Mouse (Mus musculus) forebrain, embryonic 13.5 days (tissue): Measurements from ENCODE around the gene Arap2. TPM values are rescaled to one million over a fixed set of nuclear protein-coding genes. Genes with fewer than 3 reads are reported as not detected.
A peak's percentile ranks its signal among the peaks of the same experiment; 100 is the strongest.

Source experiments
- ATAC-seq: fragments of 200-750 bp; cut with Nextera tagmentation; 2 replicates; pipeline ENCODE4 v1.8.0; 2017
- H3K27ac ChIP-seq: fragments of 300-500 bp; sonication (generic); 2 replicates; pipeline ENCODE4 v1.5.1; 2015; ENCODE audit warnings: inconsistent platforms, mild to moderate bottlenecking, moderate library complexity
- H3K27me3 ChIP-seq: fragments of 300-500 bp; sonication (generic); 2 replicates; pipeline ENCODE4 v1.6.1; 2015; ENCODE audit warnings: mild to moderate bottlenecking, inconsistent platforms
- H3K36me3 ChIP-seq: fragments of 300-500 bp; sonication (generic); 2 replicates; pipeline ENCODE4 v1.6.1; 2015; ENCODE audit warnings: mild to moderate bottlenecking, inconsistent platforms; ENCODE audit not compliant: poor library complexity, severe bottlenecking
- H3K4me1 ChIP-seq: fragments of 300-500 bp; sonication (generic); 2 replicates; pipeline ENCODE4 v1.6.1; 2015; ENCODE audit warnings: inconsistent platforms
- H3K4me2 ChIP-seq: fragments of 300-500 bp; sonication (generic); 2 replicates; pipeline ENCODE4 v1.6.1; 2015; ENCODE audit warnings: inconsistent platforms, mild to moderate bottlenecking, moderate library complexity
- H3K4me3 ChIP-seq: fragments of 300-500 bp; sonication (generic); 2 replicates; pipeline ENCODE4 v1.5.1; 2015; ENCODE audit warnings: mild to moderate bottlenecking, inconsistent platforms
- H3K9ac ChIP-seq: fragments of 300-500 bp; sonication (generic); 2 replicates; pipeline ENCODE4 v1.6.1; 2015; ENCODE audit warnings: mild to moderate bottlenecking, inconsistent platforms
- H3K9me3 ChIP-seq: fragments of 300-500 bp; sonication (generic); replicated peaks from 2 replicates; pipeline ENCODE4 v1.6.1; 2016; ENCODE audit warnings: inconsistent platforms
- WGBS: fragments of 180-500 bp; shearing (Covaris S2); methylation state at CpG from one replicate; pipeline ENCODE4 v1.1.7; 2015; 5-methylcytosine and 5-hydroxymethylcytosine counted together
- polyA plus RNA-seq: library from polyadenylated mRNA; unstranded; fragments of >200 nt; fragmentation: Nextera tagmentation; extraction: Ambion mirVana; gene quantifications from 2 replicates; pipeline ENCODE4 v1.2.1, GENCODE M21; 2015

Arap2 gene
- polyA plus RNA-seq, 1 experiment from 2014 or later: 1.7 TPM

GRCm38 (mm10) chr5:62665329-62665728 is 100.6 kb downstream of the Arap2 start:
- ATAC-seq: no peak
- no peaks in the 10 kb centered on the region for H3K27me3 ChIP-seq
- H3K9ac ChIP-seq: no peak overlapping the region
- no peaks in the 10 kb centered on the region for H3K4me1 ChIP-seq
- H3K27ac ChIP-seq: no peak overlapping the region
- no peak overlapping the region for H3K4me3 ChIP-seq
- no peak overlapping the region for H3K4me2 ChIP-seq
- H3K36me3 ChIP-seq: no peaks in the 10 kb centered on the region
- H3K9me3 ChIP-seq: no peaks in the 10 kb centered on the region

- Histone ChIP-seq H3K4me2 (no peak overlapping the region), H3K36me3 (no peaks in the 10 kb centered on the region), H3K4me1 (no peaks in the 10 kb centered on the region), H3K27ac (no peak overlapping the region), H3K9me3 (no peaks in the 10 kb centered on the region), H3K9ac (no peak overlapping the region), H3K27me3 (no peaks in the 10 kb centered on the region), H3K4me3 (no peak overlapping the region)
- 81% methylated on average over 4 of the region's 4 CpGs for WGBS
- no peak for ATAC-seq
Measured at GRCm38 (mm10) chr5:62664847-62665246, 101.1 kb downstream of the Arap2 start.

- H3K36me3 ChIP-seq: no peaks in the 10 kb centered on the region
- no peak overlapping the region for H3K4me3 ChIP-seq
- 77% methylated on average over 1 of the region's 1 CpGs for WGBS
- H3K27me3 ChIP-seq: no peaks in the 10 kb centered on the region
- no peaks in the 10 kb centered on the region for H3K9me3 ChIP-seq
- peak; percentile 57; the same call in 1 of the 2 replicates for ATAC-seq
- H3K4me1 ChIP-seq: no peaks in the 10 kb centered on the region
- no peak overlapping the region for H3K4me2 ChIP-seq
- no peak overlapping the region for H3K27ac ChIP-seq
- H3K9ac ChIP-seq: no peak overlapping the region
Measured at GRCm38 (mm10) chr5:62663206-62663605, 102.8 kb downstream of the Arap2 start.

- ATAC-seq: no peak
Measured at GRCm38 (mm10) chr5:62653924-62654323, 112.0 kb downstream of the Arap2 start.

GRCm38 (mm10) chr5:62642330-62642729 is 123.6 kb downstream of the Arap2 start:
- no peak overlapping the region for H3K4me2 ChIP-seq
- no peaks in the 10 kb centered on the region for H3K9me3 ChIP-seq
- no peak overlapping the region for H3K9ac ChIP-seq
- H3K4me3 ChIP-seq: no peak overlapping the region
- H3K4me1 ChIP-seq: peaks cover 3% of the 10 kb centered on the region; the same call in 1 of the 2 replicates
- peak; percentile 59; the same call in 1 of the 2 replicates for ATAC-seq
- WGBS: 81% methylated on average over 4 of the region's 4 CpGs
- no peak overlapping the region for H3K27ac ChIP-seq
- H3K36me3 ChIP-seq: no peaks in the 10 kb centered on the region
- no peaks in the 10 kb centered on the region for H3K27me3 ChIP-seq

More at GRCm38 (mm10) chr5:62653924-62654323, 112.0 kb downstream of the Arap2 start:
- WGBS: 77% methylated on average over 5 of the region's 5 CpGs
- H3K4me1 ChIP-seq: no peaks in the 10 kb centered on the region
- H3K4me3 ChIP-seq: no peak overlapping the region
- H3K9ac ChIP-seq: no peak overlapping the region
- no peaks in the 10 kb centered on the region for H3K27me3 ChIP-seq
- no peaks in the 10 kb centered on the region for H3K9me3 ChIP-seq
- no peaks in the 10 kb centered on the region for H3K36me3 ChIP-seq
- no peak overlapping the region for H3K27ac ChIP-seq
- no peak overlapping the region for H3K4me2 ChIP-seq

- H3K4me3 ChIP-seq: no peak overlapping the region
- H3K27ac ChIP-seq: no peak overlapping the region
- peaks cover 3% of the 10 kb centered on the region; the same call in 1 of the 2 replicates for H3K4me1 ChIP-seq
- H3K27me3 ChIP-seq: no peaks in the 10 kb centered on the region
- no peak overlapping the region for H3K9ac ChIP-seq
- H3K36me3 ChIP-seq: no peaks in the 10 kb centered on the region
- H3K9me3 ChIP-seq: no peaks in the 10 kb centered on the region
- 39% methylated on average over 8 of the region's 8 CpGs for WGBS
- ATAC-seq: no peak
- H3K4me2 ChIP-seq: no peak overlapping the region
Measured at GRCm38 (mm10) chr5:62640501-62640900, 125.5 kb downstream of the Arap2 start.

GRCm38 (mm10) chr5:62636341-62636740 is 129.6 kb downstream of the Arap2 start:
- no peaks in the 10 kb centered on the region for H3K9me3 ChIP-seq
- ATAC-seq: no peak
- no peaks in the 10 kb centered on the region for H3K36me3 ChIP-seq
- H3K4me3 ChIP-seq: no peak overlapping the region
- peaks cover 3% of the 10 kb centered on the region; the same call in 1 of the 2 replicates for H3K4me1 ChIP-seq
- 76% methylated on average over 3 of the region's 3 CpGs for WGBS
- no peak overlapping the region for H3K9ac ChIP-seq
- no peak overlapping the region for H3K4me2 ChIP-seq
- no peak overlapping the region for H3K27ac ChIP-seq
- no peaks in the 10 kb centered on the region for H3K27me3 ChIP-seq

GRCm38 (mm10) chr5:62628901-62629300 is 137.1 kb downstream of the Arap2 start:
- WGBS: 82% methylated on average over 5 of the region's 5 CpGs
- no peak for ATAC-seq

GRCm38 (mm10) chr5:62622848-62623479 is 143.0 kb downstream of the Arap2 start:
- H3K4me1 ChIP-seq: no peaks in the 10 kb centered on the region
- ATAC-seq: no peak
- H3K9ac ChIP-seq: no peak overlapping the region
- no peak overlapping the region for H3K27ac ChIP-seq
- no peaks in the 10 kb centered on the region for H3K36me3 ChIP-seq
- H3K4me2 ChIP-seq: no peak overlapping the region
- no peak overlapping the region for H3K4me3 ChIP-seq
- H3K27me3 ChIP-seq: no peaks in the 10 kb centered on the region
- WGBS: 88% methylated on average over 11 of the region's 11 CpGs
- H3K9me3 ChIP-seq: no peaks in the 10 kb centered on the region

More at GRCm38 (mm10) chr5:62628901-62629300, 137.1 kb downstream of the Arap2 start:
- H3K4me2 ChIP-seq: no peak overlapping the region
- H3K27me3 ChIP-seq: no peaks in the 10 kb centered on the region
- H3K36me3 ChIP-seq: no peaks in the 10 kb centered on the region
- H3K9ac ChIP-seq: no peak overlapping the region
- no peaks in the 10 kb centered on the region for H3K9me3 ChIP-seq
- H3K4me1 ChIP-seq: 0 out of 2 replicates have a peak, but pooled peaks cover 6% of the 10 kb centered on the region
- no peak overlapping the region for H3K27ac ChIP-seq
- H3K4me3 ChIP-seq: no peak overlapping the region

GRCm38 (mm10) chr5:62618286-62618685 is 147.7 kb downstream of the Arap2 start:
- ATAC-seq: no peak
- H3K4me1 ChIP-seq: no peaks in the 10 kb centered on the region
- H3K9ac ChIP-seq: no peak overlapping the region
- no peaks in the 10 kb centered on the region for H3K36me3 ChIP-seq
- no peak overlapping the region for H3K27ac ChIP-seq
- H3K4me3 ChIP-seq: no peak overlapping the region
- H3K9me3 ChIP-seq: no peaks in the 10 kb centered on the region
- no peak overlapping the region for H3K4me2 ChIP-seq
- H3K27me3 ChIP-seq: no peaks in the 10 kb centered on the region

- ATAC-seq: peak; percentile 77
- no peaks in the 10 kb centered on the region for H3K27me3 ChIP-seq
- H3K27ac ChIP-seq: no peak overlapping the region
- 69% methylated on average over 3 of the region's 3 CpGs for WGBS
- H3K36me3 ChIP-seq: no peaks in the 10 kb centered on the region
- no peaks in the 10 kb centered on the region for H3K4me1 ChIP-seq
- H3K9ac ChIP-seq: no peak overlapping the region
- no peaks in the 10 kb centered on the region for H3K9me3 ChIP-seq
- no peak overlapping the region for H3K4me3 ChIP-seq
- H3K4me2 ChIP-seq: no peak overlapping the region
Measured at GRCm38 (mm10) chr5:62611990-62612389, 154.0 kb downstream of the Arap2 start.

- H3K9ac ChIP-seq: no peak overlapping the region
- no peaks in the 10 kb centered on the region for H3K9me3 ChIP-seq
- no peak overlapping the region for H3K4me3 ChIP-seq
- H3K27ac ChIP-seq: no peak overlapping the region
- peaks cover 5% of the 10 kb centered on the region for H3K4me1 ChIP-seq
- H3K36me3 ChIP-seq: no peaks in the 10 kb centered on the region
- H3K4me2 ChIP-seq: no peak overlapping the region
- H3K27me3 ChIP-seq: no peaks in the 10 kb centered on the region
- WGBS: 80% methylated on average over 1 of the region's 1 CpGs
- ATAC-seq: no peak
Measured at GRCm38 (mm10) chr5:62587348-62587747, 178.6 kb downstream of the Arap2 start.

- Histone ChIP-seq H3K9ac (no peak overlapping the region), H3K27ac (no peak overlapping the region), H3K9me3 (no peaks in the 10 kb centered on the region), H3K4me1 (peaks cover 5% of the 10 kb centered on the region), H3K4me2 (no peak overlapping the region), H3K27me3 (no peaks in the 10 kb centered on the region), H3K36me3 (no peaks in the 10 kb centered on the region), H3K4me3 (no peak overlapping the region)
- ATAC-seq: peak; percentile 65; the same call in 1 of the 2 replicates
- WGBS: 22% methylated on average over 2 of the region's 2 CpGs
Measured at GRCm38 (mm10) chr5:62582643-62583042, 183.3 kb downstream of the Arap2 start.
